Mouse (Mus musculus) stomach, postnatal 0 days (tissue): ENCODE measurements at regions not wholly inside any gene's neighbourhood (a gene's known extent, or its start where the extent isn't known, plus 50 kb on each side); places are given as distances from the start of the nearest gene placed in this dataset.

Experiments
- CTCF ChIP-seq: IDR thresholded peaks from 2 replicates; pipeline ENCODE4 v1.5.1; 2016; ENCODE audit warnings: antibody characterized with exemption, low read depth, mild to moderate bottlenecking, moderate library complexity
- EP300 ChIP-seq: optimal IDR thresholded peaks from 2 replicates; pipeline ENCODE3; 2016; ENCODE audit warnings: antibody characterized with exemption

- no peak for TF ChIP-seq CTCF
- TF ChIP-seq EP300 = no peak
Measured at GRCm38 (mm10) chr13:25838237-25838636, 567.9 kb upstream of the Nrsn1 start.
